Comparison of ENCODE assay signal across 7 mouse cellular contexts in genomic region chr2:69897039-69897617, GRCm38 (mm10). TPM values are rescaled to one million over a fixed set of nuclear protein-coding genes. Genes with fewer than 3 reads are reported as not detected.
DNase-seq lines count a peak whose midpoint lies in the region; ATAC-seq lines count a peak whose summit lies in the region.

Gene Ubr3 (plus strand): TSS chr2:69897246.

- ATAC-seq in intestine, embryonic 16.5 days = peak; percentile 98
- ATAC-seq in midbrain, embryonic 11.5 days (ENCODE audit: low FRiP score) = peak; percentile 98

- peak within 1 kb of the TSS; percentile 77 for H3K4me2 ChIP-seq in intestine, embryonic 16.5 days (ENCODE audit: low read depth, low read length)
- peak within 1 kb of the TSS; percentile 95 for H3K4me2 ChIP-seq in midbrain, embryonic 11.5 days

- H3K4me1 ChIP-seq in intestine, embryonic 16.5 days (ENCODE audit: control insufficient read depth, insufficient read depth, low read length) = peaks cover 5% of the 10 kb centered on the region; the same call in 1 of the 2 replicates
- peaks cover 7% of the 10 kb centered on the region for H3K4me1 ChIP-seq in midbrain, embryonic 11.5 days (ENCODE audit: control insufficient read depth, insufficient read depth, low read length)

- peak within 1 kb of the TSS; percentile 92 for H3K27ac ChIP-seq in intestine, embryonic 16.5 days (ENCODE audit: low read length)
- peak within 1 kb of the TSS; percentile 87 for H3K27ac ChIP-seq in midbrain, embryonic 11.5 days (ENCODE audit: low read depth, low read length)

- H3K9ac ChIP-seq in intestine, embryonic 16.5 days (ENCODE audit: low read depth, low read length) = peak within 1 kb of the TSS; percentile 99
- H3K9ac ChIP-seq in midbrain, embryonic 11.5 days (ENCODE audit: low read length) = peak within 1 kb of the TSS; percentile 99

- peak; percentile 96 for DNase-seq in adrenal gland, adult 8-10 months
- DNase-seq in embryo, embryonic 9.5 days (ENCODE audit: extremely low spot score) = peak; percentile 96
- peak; percentile 98 to 99 for DNase-seq in gastrocnemius, postnatal 4 days (ENCODE audit: low spot score in 2 of 2)
- peak; percentile 95 to 96 for DNase-seq in left cerebral cortex, postnatal 36 days (ENCODE audit: low spot score in 2 of 2)
- peak; percentile 100 for DNase-seq in midbrain, embryonic 11.5 days (ENCODE audit: low spot score, missing footprints)
- peak; percentile 97 for DNase-seq in skeletal muscle tissue, adult 2 months (ENCODE audit: low read depth, low spot score)

- no peaks in the 10 kb centered on the region for H3K27me3 ChIP-seq in intestine, embryonic 16.5 days (replicated peaks; ENCODE audit: control insufficient read depth, insufficient read depth, low read length)
- no peaks in the 10 kb centered on the region for H3K27me3 ChIP-seq in midbrain, embryonic 11.5 days (ENCODE audit: control insufficient read depth, insufficient read depth, low read length)

- no peaks in the 10 kb centered on the region for H3K9me3 ChIP-seq in intestine, embryonic 16.5 days (ENCODE audit: control insufficient read depth, low read length)
- no peaks in the 10 kb centered on the region for H3K9me3 ChIP-seq in midbrain, embryonic 11.5 days (ENCODE audit: control insufficient read depth, low read length)

- intact Hi-C loops in left cerebral cortex, postnatal 36 days (cut with DNase I) = no loop called here

- no peaks in the 10 kb centered on the region for H3K36me3 ChIP-seq in intestine, embryonic 16.5 days (ENCODE audit: control insufficient read depth, insufficient read depth, low read length)
- no peaks in the 10 kb centered on the region for H3K36me3 ChIP-seq in midbrain, embryonic 11.5 days (ENCODE audit: control insufficient read depth, insufficient read depth, low read length)

- peak within 1 kb of the TSS; percentile 99 for H3K4me3 ChIP-seq in intestine, embryonic 16.5 days (ENCODE audit: low read length)
- peak within 1 kb of the TSS; percentile 100 for H3K4me3 ChIP-seq in midbrain, embryonic 11.5 days (ENCODE audit: low read depth, low read length)

- WGBS in intestine, embryonic 16.5 days = 0% methylated on average over 52 of the region's 65 CpGs
- under 1% methylated on average over 40 of the region's 65 CpGs for WGBS in midbrain, embryonic 11.5 days

RNA-seq across cellular contexts. Expression of gene Ubr3, which starts in this region (rescaled TPM):
- total RNA-seq in adrenal gland, adult 8-10 months (2022) = 10 to 100 TPM; 85.6 to 99.8 (median 95.5) TPM
- 100 to 1,000 TPM in 1 of 2 experiments, 10 to 100 TPM in 1; 95.3 to 106 TPM for total RNA-seq in gastrocnemius, postnatal 4 days (2021)
- 8.3 and 11.1 TPM in 2 replicates for polyA plus RNA-seq in intestine, embryonic 16.5 days (2015; fragmentation: Nextera tagmentation; extraction: Ambion mirVana)
- 100 to 1,000 TPM; 132 to 159 TPM for total RNA-seq in left cerebral cortex, postnatal 36 days (2021)
- polyA plus RNA-seq in midbrain, embryonic 11.5 days (2014; fragmentation: Nextera tagmentation; extraction: Ambion mirVana) = 17.1 and 18.9 TPM in 2 replicates

Comparison
In these comparisons a context has a peak if more than half of its experiments do, and no peak if none do; other contexts are left out.
1. Peak in every context shown above with its lines: DNase-seq, ATAC-seq, H3K4me3 ChIP-seq and H3K27ac ChIP-seq.